In genomic region chr11:67920226-67920960, GRCm38 (mm10) we compare ENCODE assay signal across 9 mouse cellular contexts. TPM values are rescaled to one million over a fixed set of nuclear protein-coding genes. Genes with fewer than 3 reads are reported as not detected.
DNase-seq lines count a peak whose midpoint lies in the region; ATAC-seq and TF ChIP-seq lines count a peak whose summit lies in the region.
"Had no signal": no experiment of that assay in that cellular context is flagged by ENCODE, and none has a peak within 500 bp of the region (broad histone marks: within the 10 kb centered on the region; RNA-seq: fewer than 3 reads in every experiment).

No protein-coding gene starts in this region.

- no peak overlapping the region for H3K27ac ChIP-seq in hindbrain, embryonic 13.5 days
- no peak overlapping the region for H3K27ac ChIP-seq in hindbrain, embryonic 16.5 days (ENCODE audit: low read depth, low read length)
- H3K27ac ChIP-seq in midbrain, embryonic 15.5 days, result no peak overlapping the region
- H3K27ac ChIP-seq in midbrain, embryonic 16.5 days (ENCODE audit: low read length), result no peak overlapping the region
- H3K27ac ChIP-seq in forebrain, postnatal 0 days (ENCODE audit: low read depth, low read length), result no peak overlapping the region; the same call in 1 of the 2 replicates
- no peak overlapping the region for H3K27ac ChIP-seq in stomach, embryonic 16.5 days (ENCODE audit: low read length)
- H3K27ac ChIP-seq in thymus, adult 2 months (ENCODE audit: control insufficient read depth, insufficient read depth, low read length), result no peak overlapping the region

- H3K36me3 ChIP-seq in hindbrain, embryonic 13.5 days, result no peaks in the 10 kb centered on the region
- no peaks in the 10 kb centered on the region for H3K36me3 ChIP-seq in hindbrain, embryonic 16.5 days (ENCODE audit: control insufficient read depth, insufficient read depth, low read length)
- H3K36me3 ChIP-seq in midbrain, embryonic 15.5 days (replicated peaks), result no peaks in the 10 kb centered on the region
- no peaks in the 10 kb centered on the region for H3K36me3 ChIP-seq in midbrain, embryonic 16.5 days (ENCODE audit: control insufficient read depth, insufficient read depth, low read length)
- H3K36me3 ChIP-seq in forebrain, postnatal 0 days (ENCODE audit: insufficient read depth), result no peaks in the 10 kb centered on the region
- H3K36me3 ChIP-seq in stomach, embryonic 16.5 days (ENCODE audit: control insufficient read depth, insufficient read depth, low read length), result no peaks in the 10 kb centered on the region
- H3K36me3 ChIP-seq in thymus, adult 2 months (ENCODE audit: control insufficient read depth, insufficient read depth, low read length), result no peaks in the 10 kb centered on the region

- H3K4me2 ChIP-seq in hindbrain, embryonic 13.5 days, result peak overlapping the region; percentile 100; the same call in 1 of the 2 replicates
- H3K4me2 ChIP-seq in hindbrain, embryonic 16.5 days (ENCODE audit: low read length), result no peak overlapping the region
- peak overlapping the region; percentile 87; the same call in 1 of the 2 replicates for H3K4me2 ChIP-seq in midbrain, embryonic 15.5 days
- no peak overlapping the region; the same call in 1 of the 2 replicates for H3K4me2 ChIP-seq in midbrain, embryonic 16.5 days (ENCODE audit: low read length)
- H3K4me2 ChIP-seq in forebrain, postnatal 0 days (ENCODE audit: low read depth), result peak overlapping the region; percentile 100
- peak overlapping the region; percentile 96 for H3K4me2 ChIP-seq in stomach, embryonic 16.5 days (ENCODE audit: low read depth, low read length)

- no peak for TF ChIP-seq POLR2A in thymus, adult 2 months (IDR thresholded peaks at IDR 0.05; ENCODE audit: control insufficient read depth, extremely low read depth, insufficient read depth, low read length, poor library complexity)

- no peak for TF ChIP-seq CTCF in forebrain, postnatal 0 days (IDR thresholded peaks at IDR 0.05; ENCODE audit: low read depth)
- no peak for TF ChIP-seq CTCF in thymus, adult 2 months (IDR thresholded peaks at IDR 0.05; ENCODE audit: borderline replicate concordance, control insufficient read depth, extremely low read depth, insufficient read depth, low read length, poor library complexity)

- H3K4me1 ChIP-seq in hindbrain, embryonic 13.5 days (replicated peaks), result peaks cover 22% of the 10 kb centered on the region
- H3K4me1 ChIP-seq in hindbrain, embryonic 16.5 days (ENCODE audit: control insufficient read depth, insufficient read depth, low read depth, low read length), result peaks cover 6% of the 10 kb centered on the region
- peaks cover 16% of the 10 kb centered on the region for H3K4me1 ChIP-seq in midbrain, embryonic 15.5 days
- peaks cover 12% of the 10 kb centered on the region for H3K4me1 ChIP-seq in midbrain, embryonic 16.5 days (ENCODE audit: control insufficient read depth, insufficient read depth, low read length)
- H3K4me1 ChIP-seq in forebrain, postnatal 0 days (ENCODE audit: insufficient read depth), result no peaks in the 10 kb centered on the region
- peaks cover 4% of the 10 kb centered on the region; the same call in 1 of the 2 replicates for H3K4me1 ChIP-seq in stomach, embryonic 16.5 days (ENCODE audit: control insufficient read depth, insufficient read depth, low read length)
- H3K4me1 ChIP-seq in thymus, adult 2 months (replicated peaks; ENCODE audit: control insufficient read depth, insufficient read depth, low read length), result peaks cover 14% of the 10 kb centered on the region

- no peak overlapping the region for H3K4me3 ChIP-seq in hindbrain, embryonic 13.5 days
- H3K4me3 ChIP-seq in hindbrain, embryonic 16.5 days (ENCODE audit: low read length), result no peak overlapping the region
- H3K4me3 ChIP-seq in midbrain, embryonic 15.5 days, result no peak overlapping the region
- H3K4me3 ChIP-seq in midbrain, embryonic 16.5 days (ENCODE audit: low read depth, low read length), result no peak overlapping the region
- H3K4me3 ChIP-seq in forebrain, postnatal 0 days (ENCODE audit: low read depth, low read length), result peak overlapping the region; percentile 70
- peak overlapping the region; percentile 68 for H3K4me3 ChIP-seq in stomach, embryonic 16.5 days (replicated peaks; ENCODE audit: low read length)
- no peak overlapping the region for H3K4me3 ChIP-seq in thymus, adult 2 months (ENCODE audit: control insufficient read depth, insufficient read depth, low read length)

- no peaks in the 10 kb centered on the region for H3K9me3 ChIP-seq in hindbrain, embryonic 13.5 days
- no peaks in the 10 kb centered on the region for H3K9me3 ChIP-seq in hindbrain, embryonic 16.5 days (ENCODE audit: control insufficient read depth, low read length)
- H3K9me3 ChIP-seq in midbrain, embryonic 15.5 days, result no peaks in the 10 kb centered on the region
- H3K9me3 ChIP-seq in midbrain, embryonic 16.5 days (replicated peaks; ENCODE audit: control insufficient read depth, low read length, poor library complexity, severe bottlenecking), result no peaks in the 10 kb centered on the region
- H3K9me3 ChIP-seq in forebrain, postnatal 0 days (ENCODE audit: low read length), result no peaks in the 10 kb centered on the region
- no peaks in the 10 kb centered on the region for H3K9me3 ChIP-seq in stomach, embryonic 16.5 days (replicated peaks; ENCODE audit: control insufficient read depth, low read length)

- no peak overlapping the region for H3K9ac ChIP-seq in hindbrain, embryonic 13.5 days
- H3K9ac ChIP-seq in hindbrain, embryonic 16.5 days (ENCODE audit: low read depth, low read length), result no peak overlapping the region
- no peak overlapping the region for H3K9ac ChIP-seq in midbrain, embryonic 15.5 days
- no peak overlapping the region for H3K9ac ChIP-seq in midbrain, embryonic 16.5 days (ENCODE audit: low read depth, low read length)
- H3K9ac ChIP-seq in forebrain, postnatal 0 days, result no peak overlapping the region; the same call in 1 of the 2 replicates
- 0 out of 2 replicates have a peak overlapping the region, but pooled peaks have one; percentile 78 for H3K9ac ChIP-seq in stomach, embryonic 16.5 days (ENCODE audit: low read length)

- ATAC-seq in hindbrain, embryonic 13.5 days (ENCODE audit: low FRiP score), result no peak
- ATAC-seq in hindbrain, embryonic 16.5 days, result no peak
- ATAC-seq in midbrain, embryonic 15.5 days (replicated peaks), result no peak
- ATAC-seq in midbrain, embryonic 16.5 days, result no peak
- ATAC-seq in forebrain, postnatal 0 days, result no peak
- no peak for ATAC-seq in stomach, embryonic 16.5 days (ENCODE audit: insufficient read depth, low FRiP score)

- DNase-seq in forebrain, postnatal 0 days, result no peak
- no peak for DNase-seq in thymus, adult 2 months
- no peak for DNase-seq in frontal cortex, postnatal 10 days (ENCODE audit: low spot score in 2 of 2)

- peaks cover 37% of the 10 kb centered on the region for H3K27me3 ChIP-seq in hindbrain, embryonic 13.5 days
- peaks cover 18% of the 10 kb centered on the region for H3K27me3 ChIP-seq in hindbrain, embryonic 16.5 days (replicated peaks; ENCODE audit: control insufficient read depth, insufficient read depth, low read length)
- H3K27me3 ChIP-seq in midbrain, embryonic 15.5 days (replicated peaks), result peaks cover 23% of the 10 kb centered on the region
- peaks cover 19% of the 10 kb centered on the region for H3K27me3 ChIP-seq in midbrain, embryonic 16.5 days (ENCODE audit: control insufficient read depth, insufficient read depth, low read depth, low read length)
- peaks cover 10% of the 10 kb centered on the region for H3K27me3 ChIP-seq in forebrain, postnatal 0 days (ENCODE audit: insufficient read depth, low read length)
- H3K27me3 ChIP-seq in stomach, embryonic 16.5 days (ENCODE audit: control insufficient read depth, insufficient read depth, low read length), result no peaks in the 10 kb centered on the region
- H3K27me3 ChIP-seq in thymus, adult 2 months (ENCODE audit: control insufficient read depth, insufficient read depth, low read length), result peaks cover 8% of the 10 kb centered on the region; the same call in 1 of the 2 replicates

- WGBS in hindbrain, embryonic 13.5 days, result 54% methylated on average over 9 of the region's 9 CpGs
- 49% methylated on average over 9 of the region's 9 CpGs for WGBS in hindbrain, embryonic 16.5 days
- 56% methylated on average over 9 of the region's 9 CpGs for WGBS in midbrain, embryonic 15.5 days
- WGBS in midbrain, embryonic 16.5 days, result 56% methylated on average over 9 of the region's 9 CpGs
- 58% methylated on average over 9 of the region's 9 CpGs for WGBS in forebrain, postnatal 0 days
- 38% methylated on average over 9 of the region's 9 CpGs for WGBS in stomach, embryonic 16.5 days
- 35% methylated on average over 9 of the region's 9 CpGs for WGBS in thymus, adult 2 months

RNA-seq across cellular contexts. Expression of gene Usp43, which starts 1.6 kb away (rescaled TPM):
- 0.38 and 0.53 TPM in 2 replicates for polyA plus RNA-seq in hindbrain, embryonic 13.5 days (2015; fragmentation: Nextera tagmentation; extraction: Ambion mirVana)
- 0.64 TPM in 2 replicates for polyA plus RNA-seq in hindbrain, embryonic 16.5 days (2015; fragmentation: Nextera tagmentation; extraction: Ambion mirVana)
- 0.31 and 0.33 TPM in 2 replicates for polyA plus RNA-seq in midbrain, embryonic 15.5 days (2015; fragmentation: Nextera tagmentation; extraction: Ambion mirVana)
- 0.80 and 0.88 TPM in 2 replicates for polyA plus RNA-seq in midbrain, embryonic 16.5 days (2015; fragmentation: Nextera tagmentation; extraction: Ambion mirVana)
- 7.0 and 12.3 TPM in 2 replicates for total RNA-seq in forebrain, postnatal 0 days (2014; rRNA removed)
- 3.8 and 4.8 TPM in 2 replicates for polyA plus RNA-seq in forebrain, postnatal 0 days (2015; fragmentation: Nextera tagmentation; extraction: Ambion mirVana)
- polyA plus RNA-seq in stomach, embryonic 16.5 days (2015; fragmentation: Nextera tagmentation; extraction: Ambion mirVana), result 2.8 and 3.3 TPM in 2 replicates
- polyA plus RNA-seq in thymus, adult 2 months (2012; rRNA removed), result 0.28 and 0.36 TPM in 2 replicates

RNA-seq across cellular contexts. Expression of gene Cfap52, which starts 45.1 kb away (rescaled TPM):
- 4.0 and 6.7 TPM in 2 replicates for polyA plus RNA-seq in hindbrain, embryonic 13.5 days (2015; fragmentation: Nextera tagmentation; extraction: Ambion mirVana)
- 6.4 and 7.1 TPM in 2 replicates for polyA plus RNA-seq in hindbrain, embryonic 16.5 days (2015; fragmentation: Nextera tagmentation; extraction: Ambion mirVana)
- polyA plus RNA-seq in midbrain, embryonic 15.5 days (2015; fragmentation: Nextera tagmentation; extraction: Ambion mirVana), result 5.0 and 5.1 TPM in 2 replicates
- polyA plus RNA-seq in midbrain, embryonic 16.5 days (2015; fragmentation: Nextera tagmentation; extraction: Ambion mirVana), result 4.6 and 5.1 TPM in 2 replicates
- 3.0 and 4.2 TPM in 2 replicates for total RNA-seq in forebrain, postnatal 0 days (2014; rRNA removed)
- polyA plus RNA-seq in forebrain, postnatal 0 days (2015; fragmentation: Nextera tagmentation; extraction: Ambion mirVana), result 2.6 and 4.8 TPM in 2 replicates
- polyA plus RNA-seq in stomach, embryonic 16.5 days (2015; fragmentation: Nextera tagmentation; extraction: Ambion mirVana), result 0.83 and 1.0 TPM in 2 replicates
- 0.19 and 0.20 TPM in 2 replicates for polyA plus RNA-seq in thymus, adult 2 months (2012; rRNA removed)
- total RNA-seq: adrenal gland, postnatal 36 days had no signal

RNA-seq across cellular contexts. Expression of gene Stx8, which starts 45.6 kb away (rescaled TPM):
- polyA plus RNA-seq in hindbrain, embryonic 13.5 days (2015; fragmentation: Nextera tagmentation; extraction: Ambion mirVana), result 71.5 and 74.1 TPM in 2 replicates
- 60.1 and 61.6 TPM in 2 replicates for polyA plus RNA-seq in hindbrain, embryonic 16.5 days (2015; fragmentation: Nextera tagmentation; extraction: Ambion mirVana)
- 59.5 and 60.8 TPM in 2 replicates for polyA plus RNA-seq in midbrain, embryonic 15.5 days (2015; fragmentation: Nextera tagmentation; extraction: Ambion mirVana)
- 64.1 and 69.3 TPM in 2 replicates for polyA plus RNA-seq in midbrain, embryonic 16.5 days (2015; fragmentation: Nextera tagmentation; extraction: Ambion mirVana)
- total RNA-seq in forebrain, postnatal 0 days (2014; rRNA removed), result 11.1 and 21.6 TPM in 2 replicates
- polyA plus RNA-seq in forebrain, postnatal 0 days (2015; fragmentation: Nextera tagmentation; extraction: Ambion mirVana), result 67.8 and 78.9 TPM in 2 replicates
- polyA plus RNA-seq in stomach, embryonic 16.5 days (2015; fragmentation: Nextera tagmentation; extraction: Ambion mirVana), result 62.1 and 69.7 TPM in 2 replicates
- polyA plus RNA-seq in thymus, adult 2 months (2012; rRNA removed), result 6.4 and 8.2 TPM in 2 replicates

Comparison
In these comparisons a context has a peak if more than half of its experiments do, and no peak if none do; other contexts are left out.
1. H3K4me2 ChIP-seq: peak in hindbrain, embryonic 13.5 days (single experiment), midbrain, embryonic 15.5 days (single experiment), forebrain, postnatal 0 days (single experiment) and stomach, embryonic 16.5 days (single experiment); none in hindbrain, embryonic 16.5 days (single experiment) and midbrain, embryonic 16.5 days (single experiment).
2. H3K4me3 ChIP-seq: peak in forebrain, postnatal 0 days (single experiment) and stomach, embryonic 16.5 days (single experiment); none in hindbrain, embryonic 13.5 days (single experiment), hindbrain, embryonic 16.5 days (single experiment), midbrain, embryonic 15.5 days (single experiment), midbrain, embryonic 16.5 days (single experiment) and thymus, adult 2 months (single experiment).